Mouse (Mus musculus): ENCODE data around the gene Fsip1.

The Fsip1 gene

DNA sequence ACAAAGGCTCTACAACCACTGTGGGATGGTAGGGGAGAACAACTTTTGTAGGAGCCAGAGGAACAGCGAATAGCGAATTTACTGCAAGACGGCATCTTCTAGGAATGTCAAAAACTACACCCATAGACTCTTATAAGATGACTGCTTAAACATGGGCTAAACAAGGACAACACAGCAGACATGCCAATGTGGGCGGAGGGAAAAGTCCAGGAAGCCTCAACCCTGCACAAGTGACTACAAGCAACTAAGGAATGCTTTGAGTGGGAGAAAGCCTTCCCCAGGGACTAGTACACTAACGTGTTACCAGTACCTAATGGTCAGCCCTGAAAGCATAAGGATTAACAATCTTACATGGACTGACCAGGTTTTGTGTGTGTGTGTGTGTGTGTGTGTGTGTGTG, 165.5 kb downstream of the Fsip1 start:
- in situ Hi-C loops (cut with MboI), result no loop called here

DNA sequence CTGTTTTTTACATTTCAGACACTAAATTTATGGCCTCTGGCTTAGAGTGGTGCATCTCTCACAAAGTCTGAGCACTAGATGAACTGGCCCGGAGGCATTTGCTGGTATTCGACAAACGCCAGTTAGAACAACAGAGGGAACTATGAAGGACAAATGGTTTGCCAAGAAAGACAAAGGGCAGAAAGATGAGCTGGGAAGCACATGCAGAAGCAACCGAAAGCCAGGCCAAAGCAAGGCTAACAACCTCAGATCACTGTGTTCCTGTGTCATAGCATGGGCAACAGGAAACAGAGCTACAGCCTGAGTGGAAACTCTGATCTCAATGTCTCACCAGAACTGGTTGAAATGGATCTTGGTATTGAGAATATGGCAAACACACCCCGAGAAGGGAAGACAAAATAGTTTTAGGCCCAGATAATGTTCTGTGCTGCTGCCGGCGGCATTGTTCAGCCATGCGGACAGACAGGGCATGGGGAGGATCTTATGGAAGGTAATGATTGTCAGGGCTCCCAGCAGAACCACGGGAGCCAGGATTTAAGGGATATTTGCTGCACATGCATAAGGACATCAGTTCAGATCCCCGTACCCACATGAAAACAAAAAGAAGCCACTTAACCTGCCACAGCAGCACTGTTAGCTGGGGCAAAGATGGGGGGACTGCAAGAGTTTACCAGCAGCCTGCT, 169.6 kb downstream of the Fsip1 start:
- in situ Hi-C loops (cut with MboI), result no loop called here

DNA sequence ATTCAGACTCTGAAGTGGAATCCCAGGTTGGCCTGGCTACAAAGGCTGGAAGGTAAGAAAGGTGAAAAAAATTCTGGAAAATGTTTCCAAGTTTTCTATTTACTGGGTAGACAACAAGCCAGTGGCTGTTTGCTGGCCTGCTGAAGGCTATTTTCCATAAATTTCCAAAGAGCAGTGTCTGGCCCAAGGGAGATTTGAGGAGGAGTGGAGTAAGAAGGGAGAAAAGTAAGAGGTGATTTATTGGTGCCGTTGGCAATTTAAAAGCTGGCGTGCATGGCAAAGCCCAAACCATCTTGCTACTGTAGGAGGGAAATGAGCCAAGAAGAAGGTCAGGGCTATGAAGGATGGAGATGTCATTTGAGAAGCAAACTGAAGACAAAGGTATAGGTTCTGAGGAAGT, 171.1 kb downstream of the Fsip1 start:
- in situ Hi-C loops (cut with MboI), result no loop called here

DNA sequence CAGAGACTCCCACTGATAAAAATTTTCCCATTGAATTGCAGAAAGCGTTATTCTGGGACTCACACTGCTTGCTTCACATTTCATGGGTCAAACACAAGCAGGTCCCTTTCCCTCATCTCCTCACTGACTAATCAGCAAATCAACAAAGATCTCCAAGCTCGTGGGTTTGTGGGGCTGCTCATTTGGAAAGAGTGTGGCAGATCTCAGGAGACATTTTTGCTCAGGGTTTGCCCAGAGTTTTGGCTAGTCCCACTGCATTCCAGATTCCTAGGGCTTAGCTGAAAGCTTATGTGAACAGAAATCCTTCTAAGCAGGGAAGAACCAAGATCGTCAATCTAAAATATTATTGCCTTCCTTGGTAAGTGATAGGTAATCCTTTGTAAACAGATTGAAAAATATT, 172.1 kb downstream of the Fsip1 start:
- in situ Hi-C loops (cut with MboI), result no loop called here

DNA sequence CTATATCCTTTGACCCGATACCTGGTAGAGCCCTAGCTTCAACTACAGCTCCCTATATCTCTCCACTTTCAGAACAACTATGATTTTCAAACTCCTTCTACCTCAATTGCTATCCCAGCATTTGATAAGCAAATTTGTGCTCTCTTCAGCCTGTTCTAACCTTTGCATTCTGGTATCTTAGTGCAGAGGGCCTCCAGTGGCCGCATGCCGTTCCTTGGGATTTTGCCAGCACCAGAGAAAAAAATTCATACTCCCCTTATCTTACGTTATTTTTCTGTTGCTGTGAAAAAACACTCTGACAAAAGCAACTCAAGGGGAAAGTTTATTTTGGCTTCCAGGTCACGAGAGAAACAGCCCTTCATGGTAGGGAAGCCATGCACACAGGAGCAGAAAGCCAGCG, 173.1 kb downstream of the Fsip1 start:
- in situ Hi-C loops (cut with MboI), result no loop called here

DNA sequence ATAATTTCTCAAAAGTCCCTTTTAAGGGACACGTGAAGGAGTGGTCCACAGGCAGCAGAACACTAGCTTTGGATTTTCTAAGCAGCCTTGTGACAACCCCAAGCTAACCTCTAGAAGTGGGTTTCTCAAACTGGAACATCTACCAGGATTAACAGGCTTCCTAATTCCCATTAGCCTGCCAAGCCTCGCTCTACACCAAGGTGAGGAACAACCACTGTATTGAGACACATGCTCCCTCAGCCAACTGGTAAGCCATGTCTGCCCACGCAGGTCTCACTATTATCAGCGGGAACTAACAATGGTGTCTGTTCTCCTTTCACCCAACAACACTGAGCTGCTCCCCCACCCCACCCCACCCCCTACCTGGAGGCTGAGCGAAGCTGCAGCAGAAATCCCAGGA, 175.2 kb downstream of the Fsip1 start:
- in situ Hi-C loops (cut with MboI), result no loop called here

All from mature B cell (primary cell).